Mouse (Mus musculus) G1E (cell line): ENCODE results near the gene Col6a3. TPM values are rescaled to one million over a fixed set of nuclear protein-coding genes. Genes with fewer than 3 reads are reported as not detected.

ENCODE experiments used
- ATAC-seq: 2 replicates; pipeline ENCODE4 v1.8.0; 2016; ENCODE audit warnings: mild to moderate bottlenecking; ENCODE audit not compliant: insufficient number of reproducible peaks, poor library complexity, low FRiP score, severe bottlenecking; ENCODE audit errors: extremely low read depth
- DNase-seq: peaks from one replicate; pipeline ENCODE4 v3.0.0; 2012; ENCODE audit warnings: low spot score
- H3K27me3 ChIP-seq: 2 replicates; pipeline ENCODE4 v1.6.1; 2012; ENCODE audit warnings: mild to moderate bottlenecking, low read length, inconsistent platforms; ENCODE audit not compliant: insufficient read depth
- H3K36me3 ChIP-seq: replicated peaks from 2 replicates; pipeline ENCODE3; 2012; ENCODE audit warnings: mild to moderate bottlenecking, inconsistent platforms
- H3K4me1 ChIP-seq: 2 replicates; pipeline ENCODE4 v1.6.1; 2012; ENCODE audit warnings: low read depth, low read length, inconsistent platforms, mixed read lengths; ENCODE audit not compliant: insufficient read depth
- H3K4me3 ChIP-seq: 2 replicates; pipeline ENCODE4 v1.5.1; 2012; ENCODE audit warnings: low read depth, mild to moderate bottlenecking, inconsistent platforms, low read length, moderate library complexity, mixed read lengths
- H3K9me3 ChIP-seq: replicated peaks from 2 replicates; pipeline ENCODE4 v1.6.1; 2012; ENCODE audit warnings: inconsistent platforms
- CTCF ChIP-seq: IDR thresholded peaks from 2 replicates; pipeline ENCODE4 v1.5.1; 2012; ENCODE audit warnings: low read depth, low read length, inconsistent platforms, mixed read lengths
- GATA1 ChIP-seq: IDR thresholded peaks from 2 replicates; pipeline ENCODE4 v1.6.1; 2012; ENCODE audit warnings: borderline replicate concordance, low read length, inconsistent platforms, mixed read lengths
- GATA2 ChIP-seq: IDR thresholded peaks from 2 replicates; pipeline ENCODE4 v1.6.1; 2012; ENCODE audit warnings: low read depth, low read length, inconsistent platforms, borderline replicate concordance
- POLR2AphosphoS5 ChIP-seq: IDR thresholded peaks from 2 replicates; pipeline ENCODE4 v1.6.1; 2012; ENCODE audit warnings: low read depth, low read length, inconsistent platforms; ENCODE audit not compliant: insufficient replicate concordance
- TAL1 ChIP-seq: conservative IDR thresholded peaks from 2 replicates; pipeline ENCODE4 v1.6.1; 2012; ENCODE audit warnings: low read depth, low read length, inconsistent platforms, mixed read lengths
- polyA plus RNA-seq: library from polyadenylated mRNA; stranded (reverse); fragments of >175 nt; gene quantifications from 2 replicates; pipeline ENCODE4 v1.2.3, GENCODE M21; 2012
- total RNA-seq, 2 experiments: library from RNA; stranded (forward) in 1 of 2; stranded (reverse) in 1 of 2; fragments of 200-1000 nt in 1 of 2; fragments of >200 nt in 1 of 2; fragmentation: Nextera tagmentation in 1 of 2; gene quantifications; 2 replicates each; pipeline ENCODE4 v1.2.3; 2014 to 2017

Gene Col6a3
- total and polyA plus RNA-seq, 3 experiments = 0.22 TPM; not detected in 2

DNA sequence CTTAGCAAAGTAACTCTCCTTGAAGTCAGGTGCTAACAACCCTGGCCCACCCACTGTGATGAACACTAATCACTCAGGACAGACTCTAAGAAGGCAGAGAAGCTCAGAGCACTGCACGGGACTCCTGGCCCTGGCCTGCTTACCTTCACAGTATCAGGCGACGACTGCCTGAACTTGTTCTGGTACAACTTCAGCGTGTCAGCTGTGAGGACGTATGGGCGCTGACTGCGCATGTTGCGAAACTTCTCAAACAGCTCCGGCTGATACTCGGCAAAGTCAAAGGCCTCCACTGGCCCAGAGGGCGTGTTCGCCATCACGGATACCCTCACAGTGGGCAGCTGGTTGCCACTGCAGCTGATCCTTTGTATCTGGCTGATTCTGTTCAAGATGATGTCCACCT lies 42.7 kb downstream of the Col6a3 start:
- DNase-seq = no peak
- Histone ChIP-seq H3K36me3 (no peaks in the 10 kb centered on the region), H3K4me1 (no peaks in the 10 kb centered on the region), H3K27me3 (no peaks in the 10 kb centered on the region; the same call in 1 of the 2 replicates), H3K4me3 (no peak overlapping the region), H3K9me3 (peaks cover 78% of the 10 kb centered on the region)
- no peak for ATAC-seq
- TF ChIP-seq GATA1 = no peak
- no peak for TF ChIP-seq TAL1
- TF ChIP-seq CTCF = no peak
- no peak for TF ChIP-seq POLR2AphosphoS5
- no peak for TF ChIP-seq GATA2

DNA sequence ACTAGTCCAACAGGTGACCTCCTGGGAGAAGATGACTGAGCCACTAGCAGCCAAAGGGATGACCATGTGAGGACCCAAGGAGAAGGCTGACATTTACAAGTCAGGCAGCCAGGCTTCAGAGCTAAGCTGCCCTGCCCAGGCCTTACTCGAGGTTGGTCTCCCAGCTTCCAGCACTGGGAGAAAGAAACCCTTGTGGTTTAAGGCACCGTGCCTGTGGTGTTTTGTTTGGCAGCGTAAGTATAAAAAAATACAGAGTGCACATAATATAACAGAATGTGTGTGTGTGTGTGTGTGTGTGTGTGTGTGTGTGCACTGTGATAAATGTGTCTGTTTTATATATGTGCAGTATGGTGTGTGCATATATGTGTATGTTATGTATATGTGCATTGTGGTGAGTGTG lies 43.3 kb downstream of the Col6a3 start:
- H3K36me3 ChIP-seq = no peaks in the 10 kb centered on the region
- H3K4me3 ChIP-seq = no peak overlapping the region
- ATAC-seq (no peak), DNase-seq (no peak)
- no peaks in the 10 kb centered on the region; the same call in 1 of the 2 replicates for H3K27me3 ChIP-seq
- TF ChIP-seq GATA1 (no peak), GATA2 (no peak), TAL1 (no peak), CTCF (no peak), POLR2AphosphoS5 (no peak)
- no peaks in the 10 kb centered on the region for H3K4me1 ChIP-seq
- H3K9me3 ChIP-seq = peaks cover 80% of the 10 kb centered on the region

DNA sequence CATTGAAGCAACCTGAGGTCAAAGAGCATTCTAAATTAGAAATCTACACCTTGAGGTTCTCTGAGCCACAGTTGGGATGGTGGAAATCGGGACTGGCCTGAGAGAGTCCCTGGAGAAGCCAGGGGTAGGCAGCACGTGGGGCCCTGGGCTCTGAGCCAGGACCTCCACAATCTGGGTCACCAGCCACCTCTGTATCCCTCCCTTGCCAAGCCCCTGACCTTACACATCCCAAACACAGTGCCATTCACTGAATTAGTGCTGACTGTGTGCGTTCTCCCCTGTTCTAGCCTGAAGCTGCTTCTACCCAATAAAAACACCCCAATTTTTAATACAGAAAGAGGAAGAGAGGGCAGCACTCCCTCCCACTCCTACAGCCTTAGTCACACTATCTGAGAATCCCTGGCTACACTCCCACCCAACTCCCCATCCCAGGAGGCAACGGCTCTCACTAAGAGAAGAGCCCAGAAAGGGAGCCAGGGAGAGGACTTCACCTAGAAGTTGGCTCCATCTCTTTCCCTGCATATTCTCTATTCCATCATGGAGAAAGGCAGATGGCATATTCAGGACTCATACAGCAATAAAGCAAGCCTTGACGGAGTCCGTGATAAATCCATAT lies 46.4 kb downstream of the Col6a3 start:
- Histone ChIP-seq H3K4me3 (no peak overlapping the region), H3K4me1 (no peaks in the 10 kb centered on the region), H3K27me3 (no peaks in the 10 kb centered on the region; the same call in 1 of the 2 replicates), H3K9me3 (peaks cover 79% of the 10 kb centered on the region), H3K36me3 (no peaks in the 10 kb centered on the region)
- DNase-seq (no peak), ATAC-seq (no peak)
- TF ChIP-seq GATA1 (no peak), TAL1 (no peak), POLR2AphosphoS5 (no peak), GATA2 (no peak), CTCF (no peak)

DNA sequence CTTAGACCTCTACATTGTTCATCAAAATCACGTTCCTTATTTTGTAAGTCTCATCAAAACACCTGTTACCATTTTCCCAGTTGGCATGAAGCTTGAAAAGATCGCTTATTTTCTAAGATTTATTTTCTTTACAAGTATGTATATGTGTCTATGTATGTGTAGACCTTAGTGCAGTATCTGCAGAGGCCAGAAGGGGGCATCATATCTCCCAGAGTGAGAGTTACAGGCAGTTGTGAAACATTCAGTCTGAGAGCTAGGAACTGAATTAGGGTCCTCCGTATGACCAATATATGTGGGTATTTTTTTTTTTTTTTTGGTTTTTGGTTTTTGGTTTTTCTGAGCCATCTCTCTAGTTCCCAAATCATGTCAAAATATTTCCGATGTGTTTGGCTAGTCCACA lies 50.4 kb downstream of the Col6a3 start:
- ATAC-seq (no peak), DNase-seq (no peak)
- no peaks in the 10 kb centered on the region for H3K36me3 ChIP-seq
- peaks cover 86% of the 10 kb centered on the region for H3K9me3 ChIP-seq
- TF ChIP-seq CTCF (no peak), GATA2 (no peak), TAL1 (no peak), GATA1 (no peak), POLR2AphosphoS5 (no peak)
- no peaks in the 10 kb centered on the region for H3K4me1 ChIP-seq
- no peaks in the 10 kb centered on the region for H3K27me3 ChIP-seq
- no peak overlapping the region for H3K4me3 ChIP-seq

- no peaks in the 10 kb centered on the region for H3K36me3 ChIP-seq
- H3K4me1 ChIP-seq = no peaks in the 10 kb centered on the region
- no peak overlapping the region for H3K4me3 ChIP-seq
- no peak for DNase-seq
- no peak for ATAC-seq
- H3K9me3 ChIP-seq = peaks cover 86% of the 10 kb centered on the region
- no peaks in the 10 kb centered on the region for H3K27me3 ChIP-seq
- no peak for TF ChIP-seq POLR2AphosphoS5
- TF ChIP-seq GATA2 = no peak
- no peak for TF ChIP-seq CTCF
- no peak for TF ChIP-seq GATA1
- no peak for TF ChIP-seq TAL1
Measured at GRCm38 (mm10) chr1:90790925-90791324, 52.8 kb downstream of the Col6a3 start.

DNA sequence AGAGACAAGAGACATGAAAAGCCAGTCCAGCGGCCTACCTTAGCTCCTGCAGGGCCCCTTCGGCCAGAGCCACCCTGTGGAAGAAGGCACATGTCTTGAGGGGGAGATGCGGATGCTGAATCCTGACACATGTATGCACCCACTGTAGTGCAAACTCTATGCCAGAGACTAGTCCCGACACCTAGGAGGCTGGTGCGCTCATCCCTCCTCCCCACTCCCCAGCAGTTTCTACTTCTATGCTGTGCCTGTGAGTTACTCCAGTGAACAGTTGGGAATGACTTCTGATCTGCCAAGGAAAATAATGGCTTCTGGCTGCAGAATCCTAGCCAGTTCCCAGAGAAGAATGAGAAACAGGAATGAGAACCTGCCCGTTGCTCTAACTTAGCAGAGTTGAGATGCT lies 54.3 kb downstream of the Col6a3 start:
- no peaks in the 10 kb centered on the region for H3K4me1 ChIP-seq
- H3K36me3 ChIP-seq = no peaks in the 10 kb centered on the region
- DNase-seq (no peak), ATAC-seq (no peak)
- peaks cover 86% of the 10 kb centered on the region for H3K9me3 ChIP-seq
- H3K4me3 ChIP-seq = no peak overlapping the region
- TF ChIP-seq CTCF (no peak), TAL1 (no peak), POLR2AphosphoS5 (no peak), GATA1 (no peak), GATA2 (no peak)
- H3K27me3 ChIP-seq = no peaks in the 10 kb centered on the region
